Mouse (Mus musculus) CH12.LX (cell line): ENCODE results near the gene Gm17304.

ENCODE experiments used
- BHLHE40 ChIP-seq: IDR thresholded peaks from 2 replicates; pipeline ENCODE4 v1.6.1; 2011; ENCODE audit warnings: mild to moderate bottlenecking, low read depth, low read length, improper control_type of control experiment
- CTCF ChIP-seq, 2 experiments: IDR thresholded peaks in 1 of 2; conservative IDR thresholded peaks in 1 of 2; 2 replicates each; pipeline ENCODE4 v1.5.1; 2011 to 2012; ENCODE audit warnings: low read depth in 2 of 2, low read length in 2 of 2, improper control_type of control experiment in 1 of 2, inconsistent platforms in 1 of 2, mild to moderate bottlenecking in 1 of 2, moderate library complexity in 1 of 2
- EP300 ChIP-seq: IDR thresholded peaks from 2 replicates; pipeline ENCODE4 v1.6.1; 2011; ENCODE audit warnings: low read length, improper control_type of control experiment
- MAX ChIP-seq: IDR thresholded peaks from 2 replicates; pipeline ENCODE4 v1.6.1; 2011; ENCODE audit warnings: low read length, improper control_type of control experiment
- MYC ChIP-seq: IDR thresholded peaks from 2 replicates; pipeline ENCODE4 v1.6.1; 2011; ENCODE audit warnings: low read depth, mild to moderate bottlenecking, improper control_type of control experiment, low read length
- PAX5 ChIP-seq: IDR thresholded peaks from 2 replicates; pipeline ENCODE4 v1.6.1; 2012; ENCODE audit warnings: low read length, inconsistent platforms, mixed read lengths
- POLR2A ChIP-seq: IDR thresholded peaks from 2 replicates; pipeline ENCODE4 v1.6.1; 2011; ENCODE audit warnings: low read depth, mild to moderate bottlenecking, improper control_type of control experiment, low read length
- ZNF384 ChIP-seq: IDR thresholded peaks from 2 replicates; pipeline ENCODE4 v1.6.1; 2012; ENCODE audit warnings: low read depth, low read length, improper control_type of control experiment, inconsistent platforms

DNA sequence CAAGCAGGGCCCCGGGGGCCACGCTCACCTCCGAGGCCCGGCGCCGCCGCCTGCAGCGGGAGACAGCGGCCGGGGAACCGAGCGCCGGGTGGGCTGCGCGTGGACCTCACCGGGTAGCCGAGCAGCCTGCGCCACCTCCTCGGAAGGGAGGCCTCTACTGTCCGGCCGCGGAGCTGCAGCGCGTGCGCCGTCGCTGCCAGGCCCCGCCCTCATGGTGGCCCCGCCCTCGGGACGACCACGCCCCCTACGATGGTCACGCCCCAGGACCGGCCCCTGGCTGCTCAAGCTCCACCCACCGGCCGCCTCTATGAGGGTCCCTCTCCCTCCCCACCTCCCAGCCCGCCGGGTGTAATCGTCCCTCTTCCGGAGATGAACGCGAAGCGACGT lies 34.3 kb upstream of the Gm17304 start:
- TF ChIP-seq POLR2A (no peak), BHLHE40 (no peak), MAX (no peak), MYC (no peak), CTCF (conservative IDR thresholded peaks at IDR 0.05 in 1 of 2, IDR thresholded peaks at IDR 0.05 in 1 of 2; ENCODE audit: low read depth in 2 of 2, low read length in 2 of 2) (no peak), PAX5 (no peak), EP300 (no peak), ZNF384 (no peak)
